Mouse (Mus musculus) stomach, embryonic 16.5 days (tissue): ENCODE results near the gene Thada. TPM values are rescaled to one million over a fixed set of nuclear protein-coding genes. Genes with fewer than 3 reads are reported as not detected.

Experiments used
- ATAC-seq: fragments of 200-750 bp; cut with Nextera tagmentation; 2 replicates; pipeline ENCODE4 v1.8.0; 2017; ENCODE audit warnings: moderate number of reproducible peaks, moderate TSS enrichment; ENCODE audit not compliant: insufficient read depth, low FRiP score
- H3K27ac ChIP-seq: fragments of 300-500 bp; sonication (generic); 2 replicates; pipeline ENCODE4 v1.5.1; 2014; ENCODE audit warnings: low read length
- H3K27me3 ChIP-seq: fragments of 300-500 bp; sonication (generic); 2 replicates; pipeline ENCODE4 v1.6.1; 2014; ENCODE audit warnings: low read length, control low read depth, mixed read lengths; ENCODE audit not compliant: control insufficient read depth, insufficient read depth
- H3K36me3 ChIP-seq: fragments of 300-500 bp; sonication (generic); 2 replicates; pipeline ENCODE4 v1.6.1; 2014; ENCODE audit warnings: low read length; ENCODE audit not compliant: control insufficient read depth, insufficient read depth
- H3K4me1 ChIP-seq: fragments of 300-500 bp; sonication (generic); 2 replicates; pipeline ENCODE4 v1.6.1; 2014; ENCODE audit warnings: low read length, control low read depth, mixed read lengths; ENCODE audit not compliant: control insufficient read depth, insufficient read depth
- H3K4me2 ChIP-seq: fragments of 300-500 bp; sonication (generic); 2 replicates; pipeline ENCODE4 v1.6.1; 2014; ENCODE audit warnings: low read depth, low read length, mixed read lengths
- H3K4me3 ChIP-seq: fragments of 300-500 bp; sonication (generic); replicated peaks from 2 replicates; pipeline ENCODE4 v1.5.1; 2014; ENCODE audit warnings: mild to moderate bottlenecking, low read length
- H3K9ac ChIP-seq: fragments of 300-500 bp; sonication (generic); 2 replicates; pipeline ENCODE4 v1.6.1; 2014; ENCODE audit warnings: low read length
- H3K9me3 ChIP-seq: fragments of 300-500 bp; sonication (generic); replicated peaks from 2 replicates; pipeline ENCODE4 v1.6.1; 2016; ENCODE audit warnings: low read length, control low read depth; ENCODE audit not compliant: control insufficient read depth
- WGBS: fragments of 180-500 bp; shearing (Covaris S2); extraction: QIAGEN DNeasy Blood & Tissue Kit; methylation state at CpG from one replicate; pipeline ENCODE4 v1.1.7; 2014; 5-methylcytosine and 5-hydroxymethylcytosine counted together
- polyA plus RNA-seq: library from polyadenylated mRNA; unstranded; fragments of >200 nt; fragmentation: Nextera tagmentation; extraction: Ambion mirVana; gene quantifications from 2 replicates; pipeline ENCODE4 v1.2.1, GENCODE M21; 2015

Gene Thada
- polyA plus RNA-seq, 1 experiment from 2014 or later, result 7.4 TPM

DNA sequence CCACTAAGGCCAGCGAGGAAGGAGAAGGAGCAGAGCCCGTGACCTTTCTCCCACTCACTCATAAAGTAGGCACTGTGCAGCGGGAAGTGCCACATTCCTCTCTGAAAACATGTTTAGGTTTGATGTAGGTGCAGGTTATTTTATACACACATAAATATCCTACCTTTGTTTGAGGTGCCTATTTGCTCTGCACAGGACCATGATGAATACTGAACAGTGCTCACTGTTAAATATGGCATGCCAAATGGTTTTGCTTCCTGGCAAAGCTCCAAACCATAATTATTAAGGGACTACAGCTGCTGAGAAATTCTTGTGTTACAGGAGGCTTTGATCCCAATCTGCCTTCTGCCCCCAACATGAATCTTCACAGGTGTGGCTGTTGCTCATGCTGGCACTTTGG is 259.8 kb downstream of the Thada start:
- Histone ChIP-seq H3K27me3 (no peaks in the 10 kb centered on the region), H3K4me3 (no peak overlapping the region), H3K4me2 (no peak overlapping the region), H3K9ac (no peak overlapping the region), H3K9me3 (no peaks in the 10 kb centered on the region), H3K27ac (peak overlapping the region; percentile 62), H3K36me3 (no peaks in the 10 kb centered on the region), H3K4me1 (peaks cover 12% of the 10 kb centered on the region)
- WGBS, result 71% methylated on average over 3 of the region's 3 CpGs
- no peak for ATAC-seq

DNA sequence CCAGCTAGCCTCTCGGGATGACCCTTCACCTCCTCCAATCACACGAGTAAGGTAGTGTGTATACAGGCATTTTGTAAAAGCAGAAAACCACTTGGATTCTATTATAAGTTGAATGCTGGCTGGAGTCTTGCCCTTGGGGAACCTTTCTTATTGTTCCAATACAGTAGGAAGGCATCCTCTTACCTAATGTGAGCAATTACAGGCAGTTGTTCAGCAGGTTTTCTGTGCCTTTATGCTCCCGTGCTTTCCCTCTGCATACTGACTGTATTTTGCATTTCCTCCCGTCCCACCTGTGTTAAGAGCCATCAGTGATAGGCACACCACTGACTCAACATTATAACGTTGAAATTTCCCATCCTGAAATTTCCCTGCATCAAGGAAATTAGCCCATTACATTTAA is 261.0 kb downstream of the Thada start:
- ATAC-seq, result no peak
- Histone ChIP-seq H3K4me2 (no peak overlapping the region), H3K9me3 (no peaks in the 10 kb centered on the region), H3K4me1 (peaks cover 12% of the 10 kb centered on the region), H3K27me3 (no peaks in the 10 kb centered on the region), H3K4me3 (no peak overlapping the region), H3K27ac (no peak overlapping the region), H3K36me3 (no peaks in the 10 kb centered on the region), H3K9ac (no peak overlapping the region)
- WGBS, result 81% methylated on average over 5 of the region's 5 CpGs

DNA sequence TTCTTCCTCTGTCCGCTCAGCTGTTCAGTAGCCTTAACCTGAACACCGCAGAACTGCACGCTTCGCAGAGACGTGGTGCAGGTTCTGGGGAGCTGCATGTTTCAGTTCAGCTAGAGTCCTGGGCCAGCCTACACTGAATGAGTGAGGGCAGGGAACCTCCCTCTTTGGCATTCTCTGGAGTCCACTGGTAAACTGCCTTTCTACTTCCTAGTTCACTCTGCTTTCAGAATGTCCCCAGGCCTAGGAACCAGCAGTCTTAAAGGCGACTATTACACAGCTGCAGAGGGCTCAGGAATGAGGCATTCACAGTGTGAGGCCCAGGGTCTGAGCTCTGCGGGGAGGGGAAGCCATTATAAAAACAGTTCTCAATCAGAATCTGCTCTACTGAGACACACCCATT is 262.7 kb downstream of the Thada start:
- ATAC-seq, result 0 out of 2 replicates have a peak, but pooled peaks have one; percentile 21

DNA sequence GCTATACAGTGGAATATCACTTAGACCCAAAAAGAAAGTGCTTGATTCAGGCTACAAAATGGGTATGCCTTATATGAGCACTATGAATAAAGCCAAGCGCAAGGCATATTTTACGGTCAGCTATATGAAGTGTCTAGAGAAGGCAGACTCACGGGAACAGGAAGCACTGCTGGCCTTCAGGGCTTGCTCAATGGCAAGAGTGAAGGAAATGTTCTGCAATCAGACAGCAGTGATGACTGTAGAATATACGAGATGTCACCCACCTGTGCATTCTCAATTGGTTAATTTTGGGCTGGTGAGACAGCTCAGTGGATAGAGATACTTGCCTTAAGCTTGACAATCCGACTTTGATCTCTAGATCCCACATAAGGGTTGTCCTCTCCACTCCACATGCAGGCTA is 264.8 kb downstream of the Thada start:
- Histone ChIP-seq H3K4me2 (no peak overlapping the region), H3K4me3 (no peak overlapping the region), H3K9me3 (no peaks in the 10 kb centered on the region), H3K4me1 (peaks cover 21% of the 10 kb centered on the region), H3K27me3 (no peaks in the 10 kb centered on the region), H3K27ac (no peak overlapping the region), H3K36me3 (no peaks in the 10 kb centered on the region), H3K9ac (no peak overlapping the region)
- no peak for ATAC-seq
- WGBS, result 89% methylated on average over 5 of the region's 5 CpGs

More for the DNA sequence above, 262.7 kb downstream of the Thada start:
- Histone ChIP-seq H3K27ac (peak overlapping the region; percentile 48), H3K9ac (no peak overlapping the region), H3K4me1 (peaks cover 14% of the 10 kb centered on the region), H3K9me3 (no peaks in the 10 kb centered on the region), H3K36me3 (no peaks in the 10 kb centered on the region), H3K4me3 (no peak overlapping the region), H3K4me2 (no peak overlapping the region), H3K27me3 (no peaks in the 10 kb centered on the region)
- 70% methylated on average over 7 of the region's 7 CpGs for WGBS

- Histone ChIP-seq H3K4me3 (no peak overlapping the region), H3K9me3 (no peaks in the 10 kb centered on the region), H3K4me1 (peaks cover 12% of the 10 kb centered on the region; the same call in 1 of the 2 replicates), H3K4me2 (no peak overlapping the region), H3K36me3 (no peaks in the 10 kb centered on the region), H3K27ac (no peak overlapping the region), H3K9ac (no peak overlapping the region), H3K27me3 (no peaks in the 10 kb centered on the region)
- no peak for ATAC-seq
- 45% methylated on average over 4 of the region's 4 CpGs for WGBS
These were observed 268.1 kb downstream of the Thada start for GRCm38 (mm10) chr17:84197912-84198344.

GRCm38 (mm10) chr17:84196329-84196728 is 269.7 kb downstream of the Thada start:
- Histone ChIP-seq H3K27ac (no peak overlapping the region), H3K4me1 (0 out of 2 replicates have a peak, but pooled peaks cover 10% of the 10 kb centered on the region), H3K9ac (no peak overlapping the region), H3K36me3 (no peaks in the 10 kb centered on the region), H3K27me3 (no peaks in the 10 kb centered on the region), H3K4me2 (no peak overlapping the region), H3K4me3 (no peak overlapping the region), H3K9me3 (no peaks in the 10 kb centered on the region)
- ATAC-seq, result no peak

DNA sequence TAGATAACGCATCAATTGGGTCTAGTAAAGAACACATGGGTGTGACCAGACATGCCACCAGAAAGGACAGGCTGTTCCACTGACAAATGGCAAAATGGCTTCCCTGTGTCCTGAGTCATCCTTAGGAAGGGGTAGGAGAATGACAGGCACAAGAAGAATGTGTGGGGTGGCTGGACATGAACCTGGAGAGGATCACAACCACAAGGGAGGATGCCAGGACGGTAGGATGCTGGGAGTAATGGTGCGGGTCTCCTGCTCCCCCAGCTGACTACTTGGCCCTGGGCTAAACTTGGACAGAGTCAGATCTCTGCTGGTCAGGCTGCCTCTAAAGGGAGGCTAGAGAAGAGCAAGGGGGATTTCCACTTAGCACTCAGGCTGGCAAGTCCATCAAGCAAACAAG is 270.2 kb downstream of the Thada start:
- Histone ChIP-seq H3K36me3 (no peaks in the 10 kb centered on the region), H3K27ac (no peak overlapping the region), H3K4me1 (0 out of 2 replicates have a peak, but pooled peaks cover 10% of the 10 kb centered on the region), H3K9me3 (no peaks in the 10 kb centered on the region), H3K4me2 (no peak overlapping the region), H3K27me3 (no peaks in the 10 kb centered on the region), H3K9ac (no peak overlapping the region), H3K4me3 (no peak overlapping the region)
- 90% methylated on average over 3 of the region's 3 CpGs for WGBS
- ATAC-seq, result no peak

- Histone ChIP-seq H3K27me3 (no peaks in the 10 kb centered on the region), H3K9ac (no peak overlapping the region), H3K36me3 (no peaks in the 10 kb centered on the region), H3K4me2 (no peak overlapping the region), H3K27ac (no peak overlapping the region), H3K4me1 (0 out of 2 replicates have a peak, but pooled peaks cover 13% of the 10 kb centered on the region), H3K9me3 (no peaks in the 10 kb centered on the region), H3K4me3 (no peak overlapping the region)
- 40% methylated on average over 4 of the region's 4 CpGs for WGBS
- no peak for ATAC-seq
These were observed 271.0 kb downstream of the Thada start for GRCm38 (mm10) chr17:84195003-84195395.

DNA sequence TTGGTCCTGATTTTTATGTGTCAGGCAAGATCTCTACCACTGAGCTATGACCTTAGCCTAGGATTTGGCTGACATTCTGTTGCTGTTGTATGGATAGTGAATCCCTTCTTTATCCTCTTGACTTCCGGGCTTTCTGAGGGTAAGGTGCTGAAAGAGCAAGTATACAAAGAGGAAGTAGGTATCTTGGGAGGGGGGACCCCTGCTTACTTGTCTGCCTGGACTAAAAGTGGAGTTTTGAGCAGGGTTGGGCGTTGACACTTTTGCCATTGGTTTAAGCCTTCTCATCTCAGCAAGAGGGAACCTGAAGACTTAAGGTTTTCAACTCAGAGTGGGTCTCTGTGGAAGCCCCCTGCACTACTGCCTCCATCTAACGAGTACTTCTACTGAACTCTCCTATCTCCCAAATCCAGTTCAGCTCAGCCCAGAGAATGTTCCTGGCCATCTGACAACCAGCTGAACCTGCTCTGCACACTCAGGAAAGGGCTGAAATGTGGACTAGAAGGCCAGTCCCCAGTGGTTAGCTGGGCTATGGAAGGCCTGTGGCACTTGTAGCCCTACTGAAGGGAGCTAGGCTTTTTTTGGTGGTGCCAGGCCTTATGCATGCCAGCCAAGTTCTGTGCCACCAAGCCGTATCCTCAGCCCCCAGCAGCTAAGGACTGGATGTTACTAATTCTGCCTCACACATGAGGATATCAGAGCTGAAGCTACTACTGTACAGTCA is 271.6 kb downstream of the Thada start:
- no peak for ATAC-seq
- WGBS, result 68% methylated on average over 4 of the region's 4 CpGs
- H3K9ac ChIP-seq, result no peak overlapping the region
- no peak overlapping the region; the same call in 1 of the 2 replicates for H3K27ac ChIP-seq
- no peaks in the 10 kb centered on the region for H3K9me3 ChIP-seq
- peaks cover 18% of the 10 kb centered on the region for H3K4me1 ChIP-seq
- H3K4me2 ChIP-seq, result no peak overlapping the region
- H3K27me3 ChIP-seq, result no peaks in the 10 kb centered on the region
- H3K4me3 ChIP-seq, result no peak overlapping the region
- H3K36me3 ChIP-seq, result no peaks in the 10 kb centered on the region
